Mouse (Mus musculus) erythroblast, embryonic 14.5 days (primary cell): ENCODE measurements at regions not wholly inside any gene's neighbourhood (a gene's known extent, or its start where the extent isn't known, plus 50 kb on each side); places are given as distances from the start of the nearest gene placed in this dataset.

Experiments
- GATA1 ChIP-seq: IDR thresholded peaks from 2 replicates; pipeline ENCODE4 v1.6.1; 2012; ENCODE audit warnings: low read length, inconsistent platforms, mixed read lengths
- TAL1 ChIP-seq: IDR thresholded peaks from 3 replicates; pipeline ENCODE4 v1.6.1; 2012; ENCODE audit warnings: low read length, inconsistent platforms, mixed read lengths

DNA sequence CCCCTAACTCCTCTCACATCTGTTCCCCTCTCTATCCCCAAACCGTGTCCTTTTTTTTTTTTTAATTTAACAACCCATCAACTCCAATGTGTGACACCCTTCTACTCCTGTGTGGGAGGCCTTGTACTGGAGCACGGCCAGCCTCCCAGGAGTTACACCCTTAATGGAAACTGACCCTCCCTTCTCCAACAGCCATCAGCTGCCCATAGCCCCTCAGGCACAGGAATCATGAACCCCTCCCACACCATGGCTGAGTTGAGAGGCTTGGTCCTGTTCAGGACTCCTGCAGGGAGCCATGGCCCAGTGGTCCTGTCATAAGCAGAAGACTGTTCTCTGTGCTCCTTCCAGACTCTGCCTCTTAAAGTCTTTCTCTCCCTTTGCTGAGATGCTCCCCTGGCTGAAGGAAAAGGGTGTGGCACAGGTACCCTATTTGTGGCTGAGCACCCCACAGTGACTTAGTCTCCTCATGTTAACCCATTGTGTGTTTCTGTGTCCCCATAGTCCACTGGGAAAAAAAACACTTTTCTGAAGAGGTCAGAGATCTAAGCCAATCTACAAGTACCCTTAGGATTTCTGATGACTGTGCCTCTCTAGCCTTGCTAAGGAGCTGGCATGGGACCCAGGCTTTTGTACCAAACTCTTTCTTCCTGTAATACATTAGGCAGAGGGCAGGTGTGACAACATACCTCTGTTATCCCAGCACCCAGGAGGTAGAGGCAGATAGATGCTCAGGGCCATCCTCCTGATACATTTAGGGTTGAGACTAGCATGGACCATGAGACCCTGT lies 83.9 kb upstream of the Cpeb4 start:
- TF ChIP-seq GATA1 (no peak), TAL1 (no peak)
